Mouse (Mus musculus): ENCODE results near the gene St14. TPM values are rescaled to one million over a fixed set of nuclear protein-coding genes. Genes with fewer than 3 reads are reported as not detected.

Gene St14
- polyA plus RNA-seq, 1 experiment from 2014 or later = 3.1 TPM

DNA sequence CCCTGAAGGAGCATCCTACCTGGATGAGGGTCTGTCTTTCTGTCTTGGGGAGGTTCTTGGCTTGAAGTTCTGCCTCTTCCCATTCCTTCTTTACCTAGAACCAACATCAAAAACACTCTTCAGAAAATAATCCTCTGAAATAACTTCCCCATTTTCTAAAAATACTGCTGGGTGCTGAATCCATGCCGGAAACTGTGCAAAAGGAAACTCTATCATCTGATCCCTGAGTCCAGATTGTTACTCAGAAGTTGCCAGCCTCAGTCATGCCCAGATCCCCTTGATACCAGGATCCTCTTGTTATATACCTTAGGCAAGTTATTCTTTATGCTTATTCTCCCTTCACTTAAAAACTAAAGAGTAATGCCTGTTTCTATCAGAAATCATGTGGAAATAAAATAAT is 31.7 kb upstream of the St14 start:
- DNase-seq (ENCODE audit: low spot score) = no peak
- Histone ChIP-seq H3K4me1 (ENCODE audit: control insufficient read depth, insufficient read depth, low read length) (no peaks in the 10 kb centered on the region), H3K9ac (ENCODE audit: low read length) (no peak overlapping the region), H3K27me3 (ENCODE audit: control insufficient read depth, insufficient read depth, low read length) (no peaks in the 10 kb centered on the region), H3K4me3 (ENCODE audit: low read depth, low read length) (no peak overlapping the region), H3K36me3 (ENCODE audit: control insufficient read depth, insufficient read depth, low read length) (peaks cover 22% of the 10 kb centered on the region), H3K9me3 (ENCODE audit: control insufficient read depth, low read length) (no peaks in the 10 kb centered on the region), H3K4me2 (ENCODE audit: low read depth) (no peak overlapping the region), H3K27ac (ENCODE audit: low read depth, low read length) (no peak overlapping the region)
- WGBS = 95% methylated on average over 1 of the region's 1 CpGs
- no peak for ATAC-seq (ENCODE audit: insufficient read depth, low FRiP score, low TSS enrichment)

- Histone ChIP-seq H3K4me2 (ENCODE audit: low read depth) (no peak overlapping the region), H3K27ac (ENCODE audit: low read depth, low read length) (no peak overlapping the region), H3K9me3 (ENCODE audit: control insufficient read depth, low read length) (no peaks in the 10 kb centered on the region), H3K27me3 (ENCODE audit: control insufficient read depth, insufficient read depth, low read length) (no peaks in the 10 kb centered on the region), H3K9ac (ENCODE audit: low read length) (no peak overlapping the region), H3K4me1 (ENCODE audit: control insufficient read depth, insufficient read depth, low read length) (no peaks in the 10 kb centered on the region), H3K4me3 (ENCODE audit: low read depth, low read length) (no peak overlapping the region), H3K36me3 (ENCODE audit: control insufficient read depth, insufficient read depth, low read length) (peaks cover 19% of the 10 kb centered on the region)
- DNase-seq (ENCODE audit: low spot score) (no peak), ATAC-seq (ENCODE audit: insufficient read depth, low FRiP score, low TSS enrichment) (no peak)
- 86% methylated on average over 1 of the region's 1 CpGs for WGBS
Measured at GRCm38 (mm10) chr9:31162911-31163310, 31.3 kb upstream of the St14 start.

- Histone ChIP-seq H3K36me3 (ENCODE audit: control insufficient read depth, insufficient read depth, low read length) (peaks cover 18% of the 10 kb centered on the region), H3K4me2 (ENCODE audit: low read depth) (no peak overlapping the region), H3K4me1 (ENCODE audit: control insufficient read depth, insufficient read depth, low read length) (no peaks in the 10 kb centered on the region), H3K27ac (ENCODE audit: low read depth, low read length) (no peak overlapping the region), H3K4me3 (ENCODE audit: low read depth, low read length) (no peak overlapping the region), H3K9me3 (ENCODE audit: control insufficient read depth, low read length) (no peaks in the 10 kb centered on the region), H3K9ac (ENCODE audit: low read length) (no peak overlapping the region), H3K27me3 (ENCODE audit: control insufficient read depth, insufficient read depth, low read length) (no peaks in the 10 kb centered on the region)
- WGBS = 89% methylated on average over 4 of the region's 4 CpGs
- DNase-seq (ENCODE audit: low spot score) = peak; percentile 49
- no peak for ATAC-seq (ENCODE audit: insufficient read depth, low FRiP score, low TSS enrichment)
Measured at GRCm38 (mm10) chr9:31159910-31160309, 28.3 kb upstream of the St14 start.

DNA sequence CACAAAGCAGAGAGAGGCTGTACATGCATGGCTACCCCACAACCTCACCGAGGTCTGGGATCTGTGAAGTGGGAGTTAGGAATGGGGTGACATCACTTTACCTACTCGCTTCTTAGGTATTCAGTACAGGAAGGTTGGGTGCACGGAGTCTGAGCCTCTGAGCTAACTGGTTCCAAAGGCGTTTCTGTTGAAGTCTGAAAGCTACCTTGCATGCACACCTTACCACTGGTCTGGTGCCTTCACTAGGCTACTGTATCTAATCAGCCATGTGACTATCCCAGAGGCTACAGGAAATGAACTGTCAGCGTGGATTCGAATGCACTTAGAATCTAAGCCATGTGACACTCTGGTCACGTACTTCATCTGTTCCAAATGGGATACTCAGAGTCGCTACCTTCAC is 24.9 kb upstream of the St14 start:
- H3K9me3 ChIP-seq (ENCODE audit: control insufficient read depth, low read length) = no peaks in the 10 kb centered on the region
- no peaks in the 10 kb centered on the region for H3K4me1 ChIP-seq (ENCODE audit: control insufficient read depth, insufficient read depth, low read length)
- no peak overlapping the region for H3K4me3 ChIP-seq (ENCODE audit: low read depth, low read length)
- WGBS = 93% methylated on average over 8 of the region's 8 CpGs
- no peak overlapping the region for H3K9ac ChIP-seq (ENCODE audit: low read length)
- ATAC-seq (ENCODE audit: insufficient read depth, low FRiP score, low TSS enrichment) = no peak
- no peak overlapping the region for H3K4me2 ChIP-seq (ENCODE audit: low read depth)
- peaks cover 22% of the 10 kb centered on the region for H3K36me3 ChIP-seq (ENCODE audit: control insufficient read depth, insufficient read depth, low read length)
- H3K27ac ChIP-seq (ENCODE audit: low read depth, low read length) = no peak overlapping the region
- H3K27me3 ChIP-seq (ENCODE audit: control insufficient read depth, insufficient read depth, low read length) = no peaks in the 10 kb centered on the region
- DNase-seq (ENCODE audit: low spot score) = no peak

DNA sequence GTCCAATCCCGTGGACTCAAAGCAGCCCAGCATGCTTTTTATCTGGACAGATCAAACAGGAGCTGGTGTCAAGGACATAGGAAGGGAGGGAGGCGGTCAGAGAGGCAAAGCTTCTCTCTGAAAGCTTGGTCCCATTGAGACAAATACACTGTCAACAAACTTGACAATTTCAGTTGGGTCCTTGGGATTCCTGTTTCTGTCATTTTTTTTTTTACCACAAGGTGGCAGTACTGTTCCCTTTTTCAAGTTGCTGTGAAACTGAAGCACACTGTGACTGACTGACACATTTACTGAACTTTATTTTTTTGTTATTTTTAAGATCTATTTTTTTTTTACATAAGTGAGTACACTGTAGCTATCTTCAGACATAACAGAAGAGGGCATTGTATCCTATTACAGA is 19.4 kb upstream of the St14 start:
- Histone ChIP-seq H3K27me3 (ENCODE audit: control insufficient read depth, insufficient read depth, low read length) (no peaks in the 10 kb centered on the region), H3K9ac (ENCODE audit: low read length) (no peak overlapping the region), H3K27ac (ENCODE audit: low read depth, low read length) (no peak overlapping the region), H3K4me3 (ENCODE audit: low read depth, low read length) (no peak overlapping the region), H3K4me1 (ENCODE audit: control insufficient read depth, insufficient read depth, low read length) (no peaks in the 10 kb centered on the region), H3K36me3 (ENCODE audit: control insufficient read depth, insufficient read depth, low read length) (peaks cover 16% of the 10 kb centered on the region), H3K9me3 (ENCODE audit: control insufficient read depth, low read length) (no peaks in the 10 kb centered on the region), H3K4me2 (ENCODE audit: low read depth) (no peak overlapping the region)
- DNase-seq (ENCODE audit: low spot score) = no peak
- WGBS = 89% methylated on average over 2 of the region's 2 CpGs
- no peak for ATAC-seq (ENCODE audit: insufficient read depth, low FRiP score, low TSS enrichment)

GRCm38 (mm10) chr9:31148135-31148534 is 16.5 kb upstream of the St14 start:
- Histone ChIP-seq H3K9ac (ENCODE audit: low read length) (no peak overlapping the region), H3K27ac (ENCODE audit: low read depth, low read length) (no peak overlapping the region), H3K27me3 (ENCODE audit: control insufficient read depth, insufficient read depth, low read length) (no peaks in the 10 kb centered on the region), H3K4me1 (ENCODE audit: control insufficient read depth, insufficient read depth, low read length) (no peaks in the 10 kb centered on the region), H3K36me3 (ENCODE audit: control insufficient read depth, insufficient read depth, low read length) (peaks cover 9% of the 10 kb centered on the region), H3K4me3 (ENCODE audit: low read depth, low read length) (no peak overlapping the region), H3K4me2 (ENCODE audit: low read depth) (no peak overlapping the region), H3K9me3 (ENCODE audit: control insufficient read depth, low read length) (no peaks in the 10 kb centered on the region)
- 50% methylated on average over 7 of the region's 7 CpGs for WGBS
- DNase-seq (ENCODE audit: low spot score) (no peak), ATAC-seq (ENCODE audit: insufficient read depth, low FRiP score, low TSS enrichment) (no peak)

- H3K4me1 ChIP-seq (ENCODE audit: control insufficient read depth, insufficient read depth, low read length) = no peaks in the 10 kb centered on the region
- H3K36me3 ChIP-seq (ENCODE audit: control insufficient read depth, insufficient read depth, low read length) = no peaks in the 10 kb centered on the region; the same call in 1 of the 2 replicates
- ATAC-seq (ENCODE audit: insufficient read depth, low FRiP score, low TSS enrichment) = no peak
- H3K9me3 ChIP-seq (ENCODE audit: control insufficient read depth, low read length) = no peaks in the 10 kb centered on the region
- no peak for DNase-seq (ENCODE audit: low spot score)
- no peaks in the 10 kb centered on the region for H3K27me3 ChIP-seq (ENCODE audit: control insufficient read depth, insufficient read depth, low read length)
- H3K9ac ChIP-seq (ENCODE audit: low read length) = no peak overlapping the region
- H3K27ac ChIP-seq (ENCODE audit: low read depth, low read length) = no peak overlapping the region
- WGBS = 84% methylated on average over 7 of the region's 7 CpGs
- no peak overlapping the region for H3K4me3 ChIP-seq (ENCODE audit: low read depth, low read length)
- H3K4me2 ChIP-seq (ENCODE audit: low read depth) = no peak overlapping the region
Measured at GRCm38 (mm10) chr9:31145272-31145925, 13.7 kb upstream of the St14 start.

GRCm38 (mm10) chr9:31142924-31143323 is 11.3 kb upstream of the St14 start:
- 92% methylated on average over 1 of the region's 1 CpGs for WGBS
- no peaks in the 10 kb centered on the region; the same call in 1 of the 2 replicates for H3K36me3 ChIP-seq (ENCODE audit: control insufficient read depth, insufficient read depth, low read length)
- H3K27me3 ChIP-seq (ENCODE audit: control insufficient read depth, insufficient read depth, low read length) = no peaks in the 10 kb centered on the region
- H3K4me1 ChIP-seq (ENCODE audit: control insufficient read depth, insufficient read depth, low read length) = no peaks in the 10 kb centered on the region
- H3K9me3 ChIP-seq (ENCODE audit: control insufficient read depth, low read length) = no peaks in the 10 kb centered on the region
- no peak overlapping the region for H3K9ac ChIP-seq (ENCODE audit: low read length)
- H3K4me2 ChIP-seq (ENCODE audit: low read depth) = no peak overlapping the region
- H3K4me3 ChIP-seq (ENCODE audit: low read depth, low read length) = no peak overlapping the region
- no peak overlapping the region for H3K27ac ChIP-seq (ENCODE audit: low read depth, low read length)
- no peak for DNase-seq (ENCODE audit: low spot score)
- no peak for ATAC-seq (ENCODE audit: insufficient read depth, low FRiP score, low TSS enrichment)

GRCm38 (mm10) chr9:31133131-31133530 is 1.5 kb upstream of the St14 start:
- H3K27me3 ChIP-seq (ENCODE audit: control insufficient read depth, insufficient read depth, low read length) = peaks cover 33% of the 10 kb centered on the region
- ATAC-seq (ENCODE audit: insufficient read depth, low FRiP score, low TSS enrichment) (no peak), DNase-seq (ENCODE audit: low spot score) (no peak)
- WGBS = 86% methylated on average over 5 of the region's 5 CpGs
- no peak overlapping the region for H3K9ac ChIP-seq (ENCODE audit: low read length)
- H3K4me2 ChIP-seq (ENCODE audit: low read depth) = no peak overlapping the region
- no peak overlapping the region for H3K27ac ChIP-seq (ENCODE audit: low read depth, low read length)
- H3K36me3 ChIP-seq (ENCODE audit: control insufficient read depth, insufficient read depth, low read length) = no peaks in the 10 kb centered on the region
- peaks cover 7% of the 10 kb centered on the region; the same call in 1 of the 2 replicates for H3K4me1 ChIP-seq (ENCODE audit: control insufficient read depth, insufficient read depth, low read length)
- H3K4me3 ChIP-seq (ENCODE audit: low read depth, low read length) = no peak overlapping the region
- H3K9me3 ChIP-seq (ENCODE audit: control insufficient read depth, low read length) = no peaks in the 10 kb centered on the region
